Mouse (Mus musculus) small intestine, adult 2 months (tissue): ENCODE data around the gene Gm28048. TPM values are rescaled to one million over a fixed set of nuclear protein-coding genes. Genes with fewer than 3 reads are reported as not detected.
A peak's percentile ranks its signal among the peaks of the same experiment; 100 is the strongest.

Experiments used
- H3K27ac ChIP-seq: fragments of 200-500 bp; 2 replicates; pipeline ENCODE4 v1.5.1; 2012; ENCODE audit warnings: low read depth, low read length, control low read depth, inconsistent platforms; ENCODE audit not compliant: insufficient read depth
- H3K27me3 ChIP-seq: fragments of 200-500 bp; 2 replicates; pipeline ENCODE4 v1.6.1; 2012; ENCODE audit warnings: mild to moderate bottlenecking, moderate library complexity, low read length, inconsistent platforms; ENCODE audit not compliant: control insufficient read depth, insufficient read depth
- H3K36me3 ChIP-seq: fragments of 200-500 bp; 2 replicates; pipeline ENCODE4 v1.6.1; 2012; ENCODE audit warnings: mild to moderate bottlenecking, low read length, control low read depth, inconsistent platforms; ENCODE audit not compliant: control insufficient read depth, insufficient read depth
- H3K4me1 ChIP-seq: fragments of 200-500 bp; 2 replicates; pipeline ENCODE4 v1.6.1; 2012; ENCODE audit warnings: low read length, inconsistent platforms, mixed read lengths; ENCODE audit not compliant: control insufficient read depth, insufficient read depth, insufficient read length
- H3K4me3 ChIP-seq: fragments of 200-500 bp; 2 replicates; pipeline ENCODE4 v1.5.1; 2012; ENCODE audit warnings: low read depth, mild to moderate bottlenecking, control low read depth, inconsistent platforms, low read length, moderate library complexity
- CTCF ChIP-seq: fragments of 200-500 bp; IDR thresholded peaks from 2 replicates; pipeline ENCODE4 v1.5.1; 2012; ENCODE audit warnings: low read depth, mild to moderate bottlenecking, control low read depth, inconsistent platforms, low read length, moderate library complexity, mixed read lengths; ENCODE audit not compliant: insufficient replicate concordance, insufficient read length; ENCODE audit errors: extremely low read depth
- POLR2A ChIP-seq: fragments of 200-500 bp; IDR thresholded peaks from 2 replicates; pipeline ENCODE4 v1.6.1; 2012; ENCODE audit warnings: low read depth, mild to moderate bottlenecking, control low read depth, inconsistent platforms, low read length, moderate library complexity
- WGBS: fragments of 180-500 bp; shearing (Covaris S2); methylation state at CpG from one replicate; pipeline ENCODE4 v1.1.7; 2018; 5-methylcytosine and 5-hydroxymethylcytosine counted together
- polyA plus RNA-seq: library from polyadenylated mRNA; depleted of rRNA; stranded (reverse); fragments of >200 nt; gene quantifications from 2 replicates; pipeline ENCODE4 v1.2.3, GENCODE M21; 2012

Gene Gm28048
- polyA plus RNA-seq, 1 experiment, result not detected

DNA sequence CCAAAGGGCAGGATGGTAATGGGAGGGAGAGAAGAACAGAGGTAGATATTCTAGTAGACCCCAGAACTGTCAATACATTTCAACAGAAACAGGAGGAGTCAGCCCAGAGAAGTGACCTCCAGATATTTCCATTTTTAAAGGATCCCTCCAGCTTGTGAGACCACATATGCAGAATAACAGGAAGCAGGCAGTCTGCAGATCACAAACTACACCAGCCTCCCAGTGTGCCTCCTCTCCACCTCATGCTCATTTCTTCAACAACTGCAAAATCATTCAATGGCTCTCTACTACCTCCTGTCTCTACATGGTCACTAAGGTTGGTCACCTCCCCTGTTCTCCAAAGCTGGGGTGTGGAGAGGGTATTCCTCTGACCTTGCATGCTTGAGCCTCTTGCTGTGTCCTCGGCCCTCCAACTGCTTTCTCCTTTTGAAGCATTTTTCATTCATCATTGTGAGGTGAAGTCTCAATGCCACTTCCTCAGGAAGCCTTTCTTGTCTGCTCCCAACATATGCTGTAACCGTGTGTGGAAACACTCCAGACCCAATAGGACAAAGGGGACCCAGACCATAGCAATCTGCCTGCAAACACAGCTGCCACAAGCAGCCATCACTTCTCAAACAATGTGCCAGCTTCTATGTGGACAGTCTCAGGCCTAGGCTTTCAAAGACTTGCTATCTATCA is 128.3 kb downstream of the Gm28048 start:
- Histone ChIP-seq H3K27me3 (no peaks in the 10 kb centered on the region), H3K27ac (no peak overlapping the region), H3K4me3 (no peak overlapping the region), H3K4me1 (peaks cover 31% of the 10 kb centered on the region; the same call in 1 of the 2 replicates), H3K36me3 (peaks cover 2% of the 10 kb centered on the region; the same call in 1 of the 2 replicates)
- TF ChIP-seq POLR2A (no peak), CTCF (no peak)
- WGBS, result 51% methylated on average over 2 of the region's 2 CpGs

DNA sequence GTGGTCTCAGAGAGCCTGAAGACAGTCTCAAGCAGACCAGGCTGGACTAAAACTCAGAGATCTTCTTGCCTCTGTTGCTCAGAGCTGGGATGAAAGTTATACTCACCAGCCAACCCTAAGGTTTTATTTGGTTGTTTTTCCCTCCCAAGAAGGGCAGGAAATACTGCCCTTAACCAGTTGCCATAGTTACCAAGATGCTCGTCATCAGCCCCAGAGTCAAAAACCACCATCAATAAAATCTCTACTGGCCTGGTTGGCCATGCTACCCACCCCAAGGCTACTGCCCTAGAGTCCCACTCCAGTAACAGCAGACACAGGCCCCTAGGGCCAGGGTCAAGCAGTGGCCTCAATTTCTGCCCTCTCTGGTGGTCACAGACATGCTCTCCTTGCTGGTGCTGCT is 129.4 kb downstream of the Gm28048 start:
- Histone ChIP-seq H3K36me3 (peaks cover 2% of the 10 kb centered on the region; the same call in 1 of the 2 replicates), H3K27ac (peak overlapping the region; percentile 26), H3K4me1 (peaks cover 41% of the 10 kb centered on the region; the same call in 1 of the 2 replicates), H3K4me3 (no peak overlapping the region), H3K27me3 (no peaks in the 10 kb centered on the region)
- TF ChIP-seq CTCF, result no peak
- no peak for TF ChIP-seq POLR2A
- 61% methylated on average over 1 of the region's 1 CpGs for WGBS

DNA sequence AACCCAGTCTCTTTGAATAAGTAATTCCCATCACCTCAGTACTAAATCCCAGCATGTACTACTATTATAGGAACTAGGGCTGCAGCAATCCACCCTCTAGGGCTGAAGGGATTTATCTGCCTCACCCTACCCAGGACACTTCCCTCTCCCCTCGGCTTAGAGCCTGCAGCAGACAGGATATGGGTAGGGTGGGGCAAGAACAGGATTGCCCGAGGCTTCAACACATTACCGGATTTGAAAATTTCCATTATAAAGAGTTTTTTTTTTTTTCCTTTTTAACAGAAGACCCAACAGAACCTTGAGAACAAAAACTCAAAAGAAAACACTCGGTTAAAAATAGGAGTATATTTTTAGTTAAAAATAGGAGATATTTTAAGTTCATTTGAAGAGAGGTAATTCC is 130.5 kb downstream of the Gm28048 start:
- H3K27ac ChIP-seq, result no peak overlapping the region
- H3K4me1 ChIP-seq, result peaks cover 47% of the 10 kb centered on the region
- no peak for TF ChIP-seq POLR2A
- no peak for TF ChIP-seq CTCF
- 26% methylated on average over 4 of the region's 4 CpGs for WGBS
- H3K4me3 ChIP-seq, result no peak overlapping the region
- peaks cover 2% of the 10 kb centered on the region; the same call in 1 of the 2 replicates for H3K36me3 ChIP-seq
- no peaks in the 10 kb centered on the region for H3K27me3 ChIP-seq

DNA sequence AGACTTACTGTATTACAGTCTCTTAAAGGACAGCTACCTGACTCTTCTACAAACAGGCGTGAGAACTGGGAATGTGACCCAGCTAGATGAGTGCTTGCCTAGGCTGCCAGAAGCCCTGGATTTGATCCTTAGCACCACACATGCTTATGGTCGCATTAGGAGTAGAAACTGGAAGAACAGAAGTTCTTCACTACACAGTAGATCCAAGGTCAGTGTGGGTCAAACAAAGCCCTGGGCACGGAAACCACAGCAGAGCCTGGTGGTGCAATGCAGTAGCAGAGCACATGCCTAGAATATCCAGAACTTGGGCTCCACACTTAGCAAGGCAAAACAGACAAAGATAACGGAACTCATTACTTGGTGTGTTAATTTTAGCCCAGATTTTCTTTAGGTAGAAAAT is 131.8 kb downstream of the Gm28048 start:
- WGBS, result 69% methylated on average over 4 of the region's 4 CpGs
- TF ChIP-seq CTCF (no peak), POLR2A (no peak)
- Histone ChIP-seq H3K27ac (peak overlapping the region; percentile 72; the same call in 1 of the 2 replicates), H3K27me3 (no peaks in the 10 kb centered on the region), H3K36me3 (peaks cover 2% of the 10 kb centered on the region; the same call in 1 of the 2 replicates), H3K4me1 (peaks cover 60% of the 10 kb centered on the region), H3K4me3 (no peak overlapping the region)

DNA sequence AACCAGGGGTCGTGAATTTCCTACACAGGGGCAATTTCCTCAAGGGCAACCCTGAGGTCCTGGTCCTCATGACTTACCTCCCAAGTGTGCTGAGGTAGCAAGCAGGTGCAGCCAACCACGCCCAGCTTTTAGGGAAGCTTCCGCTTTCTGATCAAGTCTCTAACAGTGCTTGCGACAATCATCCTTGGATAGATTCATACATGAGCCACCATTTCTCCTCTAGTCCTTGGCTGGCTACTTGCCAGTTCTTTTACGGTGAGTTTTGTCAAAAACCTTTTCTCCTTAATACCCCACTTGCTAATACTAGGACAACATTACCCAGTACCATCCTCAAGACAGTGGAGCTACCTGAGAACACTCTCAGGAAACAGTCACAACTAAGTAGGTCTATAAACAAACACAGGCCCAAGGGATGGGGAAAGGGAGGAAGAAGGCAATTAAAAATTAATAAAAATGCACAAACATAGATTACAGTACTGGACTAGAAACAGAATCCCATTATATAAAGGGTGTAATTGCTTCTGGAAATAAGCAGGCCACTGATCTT is 133.2 kb downstream of the Gm28048 start:
- H3K36me3 ChIP-seq, result peaks cover 2% of the 10 kb centered on the region; the same call in 1 of the 2 replicates
- no peaks in the 10 kb centered on the region for H3K27me3 ChIP-seq
- peaks cover 60% of the 10 kb centered on the region for H3K4me1 ChIP-seq
- 16% methylated on average over 5 of the region's 5 CpGs for WGBS
- no peak overlapping the region for H3K4me3 ChIP-seq
- H3K27ac ChIP-seq, result peak overlapping the region; percentile 95
- TF ChIP-seq POLR2A, result no peak

DNA sequence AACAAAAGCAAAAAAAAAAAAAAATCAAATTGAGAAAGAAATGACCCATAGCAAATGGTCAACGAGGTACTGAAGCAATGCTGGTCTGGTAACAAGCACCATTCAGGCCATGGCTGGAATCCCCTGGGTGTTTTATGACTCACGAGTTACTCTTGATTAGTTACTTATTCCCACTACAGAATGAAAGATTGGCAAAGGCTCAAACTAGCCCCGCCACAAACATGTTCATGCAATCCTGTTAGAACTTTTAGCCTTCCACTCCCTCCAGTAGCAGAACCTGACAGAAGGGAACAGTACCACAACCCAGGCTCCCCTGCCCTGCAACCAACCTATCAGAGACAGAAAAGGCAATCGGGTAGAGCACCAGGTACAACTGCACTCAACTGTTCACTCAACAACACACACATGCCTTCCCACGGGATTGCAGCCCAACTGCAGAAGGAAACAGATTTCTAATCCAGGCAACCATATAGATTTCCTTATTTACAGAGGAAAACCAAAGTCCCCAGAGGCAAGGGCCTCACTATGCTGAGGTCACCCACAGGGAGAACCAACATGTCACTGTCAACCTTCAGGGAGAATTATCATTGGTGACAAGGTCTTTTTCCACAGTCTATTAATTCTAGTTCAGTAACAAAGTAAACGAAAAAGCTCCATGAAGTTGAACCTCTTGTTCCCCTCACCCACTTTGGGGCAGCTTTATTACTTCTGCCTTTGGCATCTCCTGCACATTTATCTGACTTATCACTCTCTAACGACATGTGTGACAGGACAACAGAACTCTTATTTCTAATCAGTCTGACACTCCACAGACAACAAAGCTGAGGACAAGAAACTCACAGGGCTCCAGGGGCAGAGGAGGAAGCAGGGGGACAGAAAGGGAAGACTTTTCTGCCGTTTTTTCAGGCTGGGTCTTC is 133.9 kb downstream of the Gm28048 start:
- Histone ChIP-seq H3K4me1 (peaks cover 60% of the 10 kb centered on the region), H3K36me3 (peaks cover 2% of the 10 kb centered on the region; the same call in 1 of the 2 replicates), H3K27ac (peak overlapping the region; percentile 95), H3K27me3 (no peaks in the 10 kb centered on the region), H3K4me3 (no peak overlapping the region)
- TF ChIP-seq CTCF (no peak), POLR2A (no peak)
- 11% methylated on average over 8 of the region's 8 CpGs for WGBS
